Mouse (Mus musculus) layer of hippocampus, adult 11-12 months (tissue): Measurements from ENCODE around the gene Casr.
A peak's percentile ranks its signal among the peaks of the same experiment; 100 is the strongest.

Experiments
- DNase-seq: peaks from one replicate; pipeline ENCODE4 v3.0.0; 2022; ENCODE audit warnings: low spot score

Gene Casr

DNA sequence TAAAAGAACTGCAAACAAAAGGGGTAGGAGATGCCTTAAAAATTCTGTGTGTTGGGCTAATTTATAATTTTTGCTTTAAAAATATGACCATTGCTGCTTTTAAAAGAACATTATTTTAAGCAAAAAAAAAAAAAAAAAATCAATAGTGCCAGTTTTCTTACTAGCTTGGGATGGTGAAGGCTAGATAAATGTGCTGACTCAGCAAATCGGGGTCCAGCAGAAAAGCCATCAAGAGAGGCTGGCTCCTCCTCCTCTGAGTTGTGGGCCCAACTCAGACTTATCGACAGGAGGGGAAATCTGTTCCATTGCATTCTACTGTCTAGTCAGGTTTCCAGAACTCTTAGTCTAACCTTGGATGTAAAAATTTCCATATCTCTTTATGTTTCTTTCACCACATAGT lies 45.6 kb downstream of the Casr start:
- DNase-seq, result no peak

DNA sequence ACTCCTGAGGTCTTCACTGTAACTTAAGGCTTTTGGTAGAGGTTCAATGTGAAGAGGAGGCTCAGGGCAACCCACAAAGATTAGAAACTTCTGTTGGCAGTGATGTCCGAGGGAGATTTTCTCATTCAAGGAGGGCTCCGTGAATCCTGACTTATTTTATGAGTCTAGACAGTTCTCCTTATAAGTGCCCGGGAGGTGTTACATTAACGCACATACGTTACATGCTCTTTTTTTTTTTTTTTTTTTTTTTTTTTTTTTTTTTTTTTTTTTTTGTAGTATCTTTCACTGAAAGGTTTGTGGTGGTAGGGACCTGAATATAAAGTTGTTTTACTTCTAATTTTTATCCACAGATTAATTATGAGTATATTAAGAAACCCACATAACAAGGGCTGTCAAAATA lies 54.6 kb downstream of the Casr start:
- DNase-seq, result no peak

GRCm38 (mm10) chr16:36506827-36507226 lies 55.1 kb downstream of the Casr start:
- DNase-seq, result no peak

DNA sequence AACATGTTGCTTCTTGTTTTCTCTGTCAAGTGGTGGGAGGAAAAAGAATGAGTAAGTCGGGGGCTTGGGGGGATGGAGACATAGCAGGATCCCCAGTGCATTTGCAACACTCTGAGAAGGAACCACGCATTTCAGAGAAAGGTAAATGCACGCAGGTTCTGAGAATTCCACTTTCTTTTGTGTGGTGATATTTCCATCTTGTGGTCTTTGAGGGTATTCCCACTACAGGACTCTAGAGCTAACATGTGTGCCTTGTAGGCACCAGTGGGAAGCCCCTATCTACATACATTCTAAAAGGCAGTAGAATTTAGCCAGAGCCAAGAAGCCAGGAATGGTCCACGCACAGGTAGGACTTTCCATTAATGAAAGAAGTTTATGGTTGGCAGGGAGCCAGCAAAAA lies 56.0 kb downstream of the Casr start:
- no peak for DNase-seq

- DNase-seq, result no peak
These were observed 56.8 kb downstream of the Casr start for GRCm38 (mm10) chr16:36505134-36505533.

- no peak for DNase-seq
These were observed 59.7 kb downstream of the Casr start for GRCm38 (mm10) chr16:36502286-36502685.

GRCm38 (mm10) chr16:36492420-36492819 lies 69.5 kb downstream of the Casr start:
- no peak for DNase-seq

GRCm38 (mm10) chr16:36476866-36477265 lies 85.1 kb downstream of the Casr start:
- no peak for DNase-seq

DNA sequence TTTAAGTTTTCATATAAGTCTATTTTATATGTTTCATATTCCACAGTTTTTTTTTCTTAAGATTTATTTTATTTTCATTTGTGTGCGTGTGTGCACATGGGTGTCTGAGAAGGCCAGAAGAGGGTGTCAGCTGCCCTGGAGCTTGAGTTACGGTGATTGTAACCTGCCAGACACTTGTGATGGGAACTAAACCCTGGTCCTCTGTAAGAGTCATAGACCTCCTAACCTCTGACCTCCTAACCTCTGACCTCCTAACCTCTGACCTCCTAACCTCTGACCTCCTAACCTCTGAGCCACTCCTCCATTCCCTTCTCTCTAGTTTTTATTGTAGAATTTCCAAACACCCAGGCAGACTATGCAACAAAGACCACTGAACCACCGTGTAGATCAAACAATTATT lies 86.4 kb downstream of the Casr start:
- DNase-seq, result no peak

- DNase-seq, result no peak
These were observed 87.1 kb downstream of the Casr start for GRCm38 (mm10) chr16:36474849-36475248.

- peak; percentile 32 for DNase-seq
These were observed 88.4 kb downstream of the Casr start for GRCm38 (mm10) chr16:36473217-36474216.

GRCm38 (mm10) chr16:36471066-36471633 lies 90.8 kb downstream of the Casr start:
- DNase-seq, result no peak

DNA sequence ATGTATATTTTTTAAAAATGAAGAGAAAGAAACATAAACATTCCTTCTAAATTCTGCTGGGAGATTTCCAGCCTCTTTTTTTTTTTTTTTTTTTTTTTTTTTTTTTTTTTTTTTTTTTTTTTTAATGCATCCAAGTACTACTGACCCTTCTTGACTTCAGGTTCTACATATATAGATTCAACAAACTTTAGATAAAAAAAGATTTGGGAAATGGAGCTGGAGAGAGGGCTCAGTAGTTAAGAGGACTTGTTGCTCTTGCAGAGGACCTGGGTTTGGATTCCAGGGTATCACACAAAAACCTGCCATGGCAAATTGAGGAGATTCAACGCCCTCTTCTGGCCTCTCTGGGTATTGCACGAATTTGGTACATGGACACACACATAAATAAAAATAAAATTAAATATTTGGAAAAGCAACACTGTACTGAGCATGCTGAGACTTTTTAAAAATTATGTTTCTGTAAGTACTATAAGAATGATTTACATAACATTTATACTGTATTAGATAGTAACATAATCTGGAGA lies 91.9 kb downstream of the Casr start:
- DNase-seq, result no peak

DNA sequence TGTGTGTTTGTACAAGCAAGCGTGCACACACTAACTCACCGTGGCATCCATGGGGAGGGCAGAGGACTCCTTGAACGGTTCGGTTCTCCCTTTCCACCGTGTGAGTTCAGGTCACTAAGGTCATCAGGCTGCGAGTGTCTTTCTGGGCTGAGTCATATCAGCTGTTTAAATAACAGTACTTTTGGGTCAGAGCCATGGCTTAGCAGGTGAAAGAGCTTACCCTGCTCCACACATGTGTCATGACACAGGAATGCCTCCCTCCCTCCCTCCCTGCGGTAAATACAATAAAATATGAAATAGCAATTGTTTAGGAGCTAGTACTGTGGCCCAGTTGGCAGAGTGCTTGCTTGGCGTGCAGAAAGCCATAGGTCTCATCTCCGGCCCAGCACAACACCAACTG lies 92.6 kb downstream of the Casr start:
- no peak for DNase-seq

- no peak for DNase-seq
These were observed 93.1 kb downstream of the Casr start for GRCm38 (mm10) chr16:36468862-36469261.

DNA sequence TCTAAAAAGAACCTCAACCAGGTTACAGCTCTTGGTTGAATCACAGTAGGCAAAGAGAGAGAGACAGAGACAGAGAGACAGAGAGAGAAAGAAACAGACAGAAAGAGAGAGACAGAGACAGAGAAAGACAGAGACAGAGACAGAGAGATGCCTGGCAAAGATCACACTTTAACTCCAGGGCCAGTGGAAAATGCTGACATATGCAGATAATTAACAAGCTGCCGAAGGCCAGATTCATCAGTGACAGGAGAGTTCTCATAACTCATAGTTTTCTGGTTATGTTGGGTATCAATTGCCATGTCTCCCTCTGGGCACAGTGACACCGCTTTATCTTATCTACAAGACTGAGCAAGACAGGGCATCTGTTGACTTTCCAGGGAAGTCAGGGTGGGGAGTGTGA lies 94.0 kb downstream of the Casr start:
- no peak for DNase-seq

DNA sequence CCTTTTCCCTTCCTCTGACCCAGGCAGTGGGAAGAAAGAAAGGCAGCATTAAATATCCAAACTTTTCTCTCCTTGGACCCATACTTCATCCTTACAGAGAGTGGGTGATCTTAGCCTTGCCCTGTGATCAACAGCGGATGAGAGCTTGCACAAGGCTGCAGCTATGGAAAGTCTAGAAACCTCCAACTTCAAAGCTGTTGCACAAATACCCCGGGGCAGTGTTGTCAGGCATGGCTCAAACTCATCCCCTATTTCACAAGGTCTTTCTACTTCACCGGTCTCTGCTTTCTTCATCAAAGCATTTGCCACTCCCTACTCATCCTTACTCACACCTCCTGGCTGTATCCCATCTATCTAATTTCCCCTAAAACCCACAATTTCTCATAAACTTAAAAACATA lies 96.5 kb downstream of the Casr start:
- no peak for DNase-seq

- no peak for DNase-seq
These were observed 97.9 kb downstream of the Casr start for GRCm38 (mm10) chr16:36464076-36464475.

DNA sequence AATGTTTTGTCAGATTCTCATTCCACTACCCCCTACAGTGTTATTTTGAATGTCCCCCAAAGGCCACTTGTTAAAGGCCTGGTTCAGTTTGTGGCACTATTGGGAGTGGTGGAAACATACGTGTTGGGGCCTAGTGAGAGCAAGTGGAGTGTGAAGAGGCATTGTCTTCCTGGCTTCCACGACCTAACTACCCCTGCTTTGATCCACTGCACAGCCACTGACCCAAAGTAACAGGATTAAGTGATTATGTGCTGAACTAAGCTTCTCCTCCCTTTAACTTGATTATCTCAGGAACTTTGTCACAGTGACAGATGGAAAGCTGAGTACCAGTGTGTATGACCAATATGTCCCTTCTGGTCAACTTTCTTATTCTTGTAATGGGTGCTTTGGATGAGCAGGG lies 101.5 kb downstream of the Casr start:
- no peak for DNase-seq

DNA sequence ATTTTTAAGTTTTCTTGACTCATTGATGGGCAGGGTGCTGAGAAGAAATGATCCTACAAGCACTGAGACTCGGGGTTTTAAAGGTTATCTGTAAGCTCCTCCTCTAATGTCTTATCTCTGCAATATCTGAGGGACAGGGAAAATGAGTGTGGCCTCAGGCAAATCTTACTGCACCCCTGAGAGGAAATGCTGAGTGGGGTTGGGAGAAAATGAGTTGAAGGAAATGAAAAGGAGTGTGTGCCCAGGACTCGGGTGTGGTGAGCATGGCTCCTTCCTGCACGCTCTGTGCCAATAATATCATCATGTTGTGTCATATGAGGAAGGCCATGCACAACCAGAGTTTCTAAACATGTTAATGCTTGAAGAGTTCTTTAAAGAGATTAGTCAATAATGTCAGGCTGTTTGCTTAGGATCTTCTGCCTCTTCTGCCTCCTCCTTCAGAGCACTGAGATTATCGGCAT lies 106.6 kb downstream of the Casr start, which contains the start of gene Stfa3:
Gene Stfa3, minus strand, starts transcription at position 51 of the 461 bp plus-strand sequence.
- no peak for DNase-seq
